Mouse (Mus musculus): ENCODE data around the gene Fam114a1.

Gene Fam114a1

GRCm38 (mm10) chr5:64969861-64970771, at the start of gene Fam114a1:
Fam114a1 (plus strand) TSS chr5:64970071.
- DNase-seq (ENCODE audit: low spot score), result no peak

- no peak for DNase-seq (ENCODE audit: low spot score)
Measured at GRCm38 (mm10) chr5:64922891-64923381, 46.9 kb upstream of the Fam114a1 start.

- DNase-seq (ENCODE audit: low spot score), result no peak
Measured at GRCm38 (mm10) chr5:64932215-64932614, 37.7 kb upstream of the Fam114a1 start.

- DNase-seq (ENCODE audit: low spot score), result no peak
Measured at GRCm38 (mm10) chr5:64932775-64933174, 37.1 kb upstream of the Fam114a1 start.

GRCm38 (mm10) chr5:64951486-64951885, 18.4 kb upstream of the Fam114a1 start:
- DNase-seq (ENCODE audit: low spot score), result no peak

GRCm38 (mm10) chr5:64954931-64955330, 14.9 kb upstream of the Fam114a1 start:
- no peak for DNase-seq (ENCODE audit: low spot score)

GRCm38 (mm10) chr5:64958991-64959842, 10.7 kb upstream of the Fam114a1 start:
- DNase-seq (ENCODE audit: low spot score), result no peak

- peak; percentile 73 for DNase-seq (ENCODE audit: low spot score)
Measured at GRCm38 (mm10) chr5:64959843-64960230, 10.0 kb upstream of the Fam114a1 start, which contains the start of gene Tlr6. Tlr6 (minus strand) TSS chr5:64960097.

GRCm38 (mm10) chr5:64960857-64961391, 8.9 kb upstream of the Fam114a1 start:
- DNase-seq (ENCODE audit: low spot score), result no peak

- no peak for DNase-seq (ENCODE audit: low spot score)
Measured at GRCm38 (mm10) chr5:64963271-64963670, 6.6 kb upstream of the Fam114a1 start.

- DNase-seq (ENCODE audit: low spot score), result no peak
Measured at GRCm38 (mm10) chr5:64963735-64964134, 6.1 kb upstream of the Fam114a1 start.

GRCm38 (mm10) chr5:64968961-64969860, 660 bp upstream of the Fam114a1 start:
- DNase-seq (ENCODE audit: low spot score), result no peak

- DNase-seq (ENCODE audit: low spot score), result no peak
Measured at GRCm38 (mm10) chr5:64975121-64975520, 5.2 kb downstream of the Fam114a1 start.

- DNase-seq (ENCODE audit: low spot score), result no peak
Measured at GRCm38 (mm10) chr5:64977128-64977527, 7.3 kb downstream of the Fam114a1 start.

- DNase-seq (ENCODE audit: low spot score), result no peak
Measured at GRCm38 (mm10) chr5:64985971-64986370, 16.1 kb downstream of the Fam114a1 start.

- no peak for DNase-seq (ENCODE audit: low spot score)
Measured at GRCm38 (mm10) chr5:64989940-64990339, 20.1 kb downstream of the Fam114a1 start.

- DNase-seq (ENCODE audit: low spot score), result no peak
Measured at GRCm38 (mm10) chr5:64992540-64992939, 22.7 kb downstream of the Fam114a1 start.

GRCm38 (mm10) chr5:64995408-64995807, 25.5 kb downstream of the Fam114a1 start:
- no peak for DNase-seq (ENCODE audit: low spot score)

GRCm38 (mm10) chr5:65002940-65003824, 33.3 kb downstream of the Fam114a1 start:
- no peak for DNase-seq (ENCODE audit: low spot score)

GRCm38 (mm10) chr5:65003946-65004535, 34.2 kb downstream of the Fam114a1 start:
- DNase-seq (ENCODE audit: low spot score), result no peak

Data from c-Kit-positive CD71-positive TER-119-positive erythroid progenitor cells, embryonic 14.5 days (primary cell).